Mouse (Mus musculus) myocyte (in vitro differentiated cells): ENCODE measurements at regions not wholly inside any gene's neighbourhood (a gene's known extent, or its start where the extent isn't known, plus 50 kb on each side); places are given as distances from the start of the nearest gene placed in this dataset.

ENCODE experiments used
- E2F4 ChIP-seq: IDR thresholded peaks from one replicate; pipeline ENCODE4 v1.6.1; 2011; ENCODE audit warnings: mild to moderate bottlenecking, control low read depth, moderate library complexity; ENCODE audit not compliant: insufficient read depth
- MAX ChIP-seq: IDR thresholded peaks from one replicate; pipeline ENCODE4 v1.6.1; 2011; ENCODE audit warnings: low read depth, mild to moderate bottlenecking, control low read depth
- MYOD1 ChIP-seq, 3 experiments: IDR thresholded peaks; one replicate each; pipeline ENCODE4 v1.6.1; 2011; ENCODE audit warnings: control low read depth in 2 of 3, low read depth in 2 of 3, mild to moderate bottlenecking in 2 of 3, moderate library complexity in 1 of 3; ENCODE audit not compliant: insufficient read length in 2 of 3, control insufficient read depth in 1 of 3
- POLR2A ChIP-seq: IDR thresholded peaks from one replicate; pipeline ENCODE4 v1.6.1; 2011; ENCODE audit warnings: low read depth, mild to moderate bottlenecking, control low read depth, moderate library complexity; ENCODE audit not compliant: insufficient read length
- USF1 ChIP-seq: IDR thresholded peaks from one replicate; pipeline ENCODE4 v1.6.1; 2011; ENCODE audit warnings: low read depth, mild to moderate bottlenecking, control low read depth, moderate library complexity

DNA sequence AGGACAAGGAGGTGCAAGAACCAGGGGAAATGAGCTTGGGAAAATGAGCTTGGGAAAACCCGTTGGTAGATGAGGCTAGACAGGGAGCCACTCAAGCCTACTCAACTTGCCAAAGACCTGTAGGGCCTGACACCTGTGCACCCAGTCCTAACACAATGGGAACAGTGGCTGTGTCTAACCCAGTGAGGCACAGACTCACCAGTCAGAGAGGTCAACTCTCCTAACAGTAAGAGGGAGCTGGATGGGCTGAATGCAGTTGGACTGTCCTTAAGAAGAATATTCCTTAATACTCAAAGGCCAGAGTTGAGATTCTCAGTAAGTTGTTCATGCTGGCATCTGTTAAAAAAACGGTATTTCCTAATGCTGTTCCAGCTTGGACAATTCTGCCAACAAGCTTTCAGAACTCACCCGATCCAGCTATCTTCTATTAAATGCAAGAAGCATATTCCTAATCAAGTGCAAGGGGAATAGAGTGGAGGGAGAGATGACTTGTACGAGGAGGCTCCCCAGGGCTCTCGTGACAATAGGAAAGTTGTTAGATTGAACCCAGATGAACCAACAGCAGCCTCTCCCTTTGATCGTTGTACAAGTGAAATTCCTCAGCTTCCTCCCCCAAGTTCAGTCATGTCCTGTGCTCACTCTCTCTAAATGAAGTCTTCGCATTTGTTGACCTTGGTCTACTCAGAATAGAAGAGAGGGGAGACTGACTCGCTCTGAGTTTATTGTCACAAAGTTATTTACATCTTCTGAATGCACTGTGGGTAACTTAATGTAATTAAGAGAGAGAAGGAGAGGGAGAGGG lies 187.2 kb downstream of the Cdca7 start:
- no peak for TF ChIP-seq MYOD1 (IDR thresholded peaks at IDR 0.05; ENCODE audit: control insufficient read depth in 1 of 3, insufficient read length in 2 of 3, low read depth in 2 of 3)
- no peak for TF ChIP-seq POLR2A
- TF ChIP-seq E2F4 = no peak
- TF ChIP-seq USF1 = no peak
- TF ChIP-seq MAX = no peak
